Mouse (Mus musculus): ENCODE results near the gene Susd6. TPM values are rescaled to one million over a fixed set of nuclear protein-coding genes. Genes with fewer than 3 reads are reported as not detected.

The Susd6 gene
- polyA plus RNA-seq, 1 experiment, result 47.4 TPM

GRCm38 (mm10) chr12:80838271-80838670 lies 48.0 kb downstream of the Susd6 start:
- no peak for DNase-seq (ENCODE audit: low spot score)

- DNase-seq (ENCODE audit: low spot score), result no peak
Observed at GRCm38 (mm10) chr12:80838787-80839186, 48.5 kb downstream of the Susd6 start.

- DNase-seq (ENCODE audit: low spot score), result no peak
Observed at GRCm38 (mm10) chr12:80839631-80840030, 49.3 kb downstream of the Susd6 start.

- no peak for DNase-seq (ENCODE audit: low spot score)
Observed at GRCm38 (mm10) chr12:80841618-80842017, 51.3 kb downstream of the Susd6 start.

GRCm38 (mm10) chr12:80842609-80843008 lies 52.3 kb downstream of the Susd6 start:
- no peak for DNase-seq (ENCODE audit: low spot score)

- DNase-seq (ENCODE audit: low spot score), result no peak
Observed at GRCm38 (mm10) chr12:80843236-80843635, 52.9 kb downstream of the Susd6 start.

GRCm38 (mm10) chr12:80843651-80844444 lies 53.5 kb downstream of the Susd6 start:
- no peak for DNase-seq (ENCODE audit: low spot score)

- no peak for DNase-seq (ENCODE audit: low spot score)
Observed at GRCm38 (mm10) chr12:80845901-80846300, 55.6 kb downstream of the Susd6 start.

- no peak for DNase-seq (ENCODE audit: low spot score)
Observed at GRCm38 (mm10) chr12:80846861-80847268, 56.6 kb downstream of the Susd6 start.

GRCm38 (mm10) chr12:80852001-80852400 lies 61.7 kb downstream of the Susd6 start:
- no peak for DNase-seq (ENCODE audit: low spot score)

- DNase-seq (ENCODE audit: low spot score), result no peak
Observed at GRCm38 (mm10) chr12:80853737-80854136, 63.4 kb downstream of the Susd6 start.

- DNase-seq (ENCODE audit: low spot score), result no peak
Observed at GRCm38 (mm10) chr12:80854671-80855070, 64.4 kb downstream of the Susd6 start.

- no peak for DNase-seq (ENCODE audit: low spot score)
Observed at GRCm38 (mm10) chr12:80855100-80855499, 64.8 kb downstream of the Susd6 start.

GRCm38 (mm10) chr12:80855581-80855980 lies 65.3 kb downstream of the Susd6 start:
- no peak for DNase-seq (ENCODE audit: low spot score)

- no peak for DNase-seq (ENCODE audit: low spot score)
Observed at GRCm38 (mm10) chr12:80857636-80858293, 67.5 kb downstream of the Susd6 start.

- DNase-seq (ENCODE audit: low spot score), result no peak
Observed at GRCm38 (mm10) chr12:80858307-80858706, 68.0 kb downstream of the Susd6 start.

GRCm38 (mm10) chr12:80861916-80862315 lies 71.6 kb downstream of the Susd6 start:
- no peak for DNase-seq (ENCODE audit: low spot score)

- no peak for DNase-seq (ENCODE audit: low spot score)
Observed at GRCm38 (mm10) chr12:80863370-80863769, 73.1 kb downstream of the Susd6 start.

GRCm38 (mm10) chr12:80865175-80865574 lies 74.9 kb downstream of the Susd6 start:
- DNase-seq (ENCODE audit: low spot score), result no peak

GRCm38 (mm10) chr12:80866023-80866422 lies 75.7 kb downstream of the Susd6 start:
- no peak for DNase-seq (ENCODE audit: low spot score)

- no peak for DNase-seq (ENCODE audit: low spot score)
Observed at GRCm38 (mm10) chr12:80867083-80867482, 76.8 kb downstream of the Susd6 start.

- DNase-seq (ENCODE audit: low spot score), result no peak
Observed at GRCm38 (mm10) chr12:80868401-80868800, 78.1 kb downstream of the Susd6 start.
